Mouse (Mus musculus): Measurements from ENCODE around the gene Glt1d1. TPM values are rescaled to one million over a fixed set of nuclear protein-coding genes. Genes with fewer than 3 reads are reported as not detected.

Glt1d1 gene
- polyA plus RNA-seq, 1 experiment from 2014 or later = 0.07 TPM

DNA sequence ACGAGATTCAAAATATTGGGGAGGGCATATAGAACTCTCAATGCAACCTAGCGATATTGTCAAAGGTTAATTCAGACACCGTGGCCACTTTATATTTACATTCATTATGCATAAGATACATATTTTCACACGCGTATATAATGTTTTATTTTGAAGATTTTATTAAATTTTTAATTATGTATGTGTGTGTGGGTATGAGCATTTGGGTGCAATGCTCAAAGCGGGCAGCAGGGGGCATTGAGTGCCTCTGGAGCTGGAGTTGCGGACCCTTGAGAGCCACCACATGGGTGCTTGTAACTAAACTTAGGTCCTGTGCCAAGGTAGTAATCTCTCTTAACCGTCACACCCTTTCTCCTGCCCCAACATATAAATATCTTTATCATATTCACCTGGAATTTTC, 41.9 kb downstream of the Glt1d1 start:
- H3K9ac ChIP-seq (ENCODE audit: low read depth, low read length) = no peak overlapping the region
- no peak for ATAC-seq (ENCODE audit: low read depth)
- H3K27ac ChIP-seq (ENCODE audit: low read length) = no peak overlapping the region
- no peaks in the 10 kb centered on the region for H3K9me3 ChIP-seq (replicated peaks; ENCODE audit: control insufficient read depth, low read length)
- H3K36me3 ChIP-seq (ENCODE audit: control insufficient read depth, insufficient read depth) = no peaks in the 10 kb centered on the region
- H3K27me3 ChIP-seq (ENCODE audit: control insufficient read depth, insufficient read depth, low read depth, low read length) = no peaks in the 10 kb centered on the region
- 71% methylated on average over 8 of the region's 8 CpGs for WGBS (ENCODE audit: insufficient replicate concordance)
- no peaks in the 10 kb centered on the region for H3K4me1 ChIP-seq (ENCODE audit: control insufficient read depth, low read depth, low read length)
- no peak overlapping the region for H3K4me2 ChIP-seq (ENCODE audit: low read depth, low read length)
- no peak overlapping the region for H3K4me3 ChIP-seq (ENCODE audit: low read depth, low read length)

DNA sequence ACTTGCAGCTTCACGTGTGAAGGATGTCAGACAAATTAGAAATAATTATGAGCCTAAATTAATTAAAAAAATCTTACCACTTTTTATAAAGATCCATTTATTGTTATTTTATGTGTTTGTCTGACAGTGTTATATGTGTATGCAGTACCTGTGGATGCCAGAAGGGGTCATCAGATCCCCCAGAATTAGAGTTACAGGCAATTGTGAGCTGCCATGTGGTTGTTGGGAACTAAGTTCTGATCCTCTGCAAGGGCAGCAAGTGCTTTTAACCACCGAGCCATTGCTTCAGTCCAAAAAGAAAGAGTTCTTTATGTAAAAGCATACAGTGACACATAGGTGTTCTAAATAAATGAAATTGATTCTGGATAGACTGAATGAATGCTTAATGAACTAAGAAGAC, 45.5 kb downstream of the Glt1d1 start:
- ATAC-seq (ENCODE audit: low read depth) = no peak
- no peak overlapping the region for H3K27ac ChIP-seq (ENCODE audit: low read length)
- H3K9me3 ChIP-seq (replicated peaks; ENCODE audit: control insufficient read depth, low read length) = no peaks in the 10 kb centered on the region

DNA sequence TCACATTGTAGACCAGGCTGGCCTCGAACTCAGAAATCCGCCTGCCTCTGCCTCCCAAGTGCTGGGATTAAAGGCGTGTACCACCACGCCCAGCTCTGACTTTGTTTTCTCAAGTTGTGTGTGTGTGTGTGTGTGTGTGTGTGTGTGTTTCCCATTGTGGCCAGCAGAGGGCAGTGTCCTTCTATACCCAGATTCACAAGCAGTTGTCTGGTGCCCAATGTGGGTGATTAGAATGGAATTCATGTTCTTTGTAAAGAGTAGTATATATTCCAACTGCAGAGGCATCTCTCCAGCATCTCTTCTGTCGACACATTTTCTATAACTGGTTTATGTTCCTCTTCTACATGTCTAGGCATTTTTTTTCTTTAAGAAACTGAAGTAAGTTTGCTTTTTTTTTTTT, 46.4 kb downstream of the Glt1d1 start:
- Histone ChIP-seq H3K4me2 (ENCODE audit: low read depth, low read length) (no peak overlapping the region), H3K9me3 (replicated peaks; ENCODE audit: control insufficient read depth, low read length) (no peaks in the 10 kb centered on the region; the same call in 1 of the 2 replicates), H3K36me3 (ENCODE audit: control insufficient read depth, insufficient read depth) (no peaks in the 10 kb centered on the region), H3K4me1 (ENCODE audit: control insufficient read depth, low read depth, low read length) (no peaks in the 10 kb centered on the region), H3K27ac (ENCODE audit: low read length) (no peak overlapping the region), H3K9ac (ENCODE audit: low read depth, low read length) (no peak overlapping the region), H3K4me3 (ENCODE audit: low read depth, low read length) (no peak overlapping the region), H3K27me3 (ENCODE audit: control insufficient read depth, insufficient read depth, low read depth, low read length) (no peaks in the 10 kb centered on the region)
- WGBS (ENCODE audit: insufficient replicate concordance) = 73% methylated on average over 5 of the region's 5 CpGs
- no peak for ATAC-seq (ENCODE audit: low read depth)

More for the DNA sequence above, 45.5 kb downstream of the Glt1d1 start:
- H3K36me3 ChIP-seq (ENCODE audit: control insufficient read depth, insufficient read depth) = no peaks in the 10 kb centered on the region
- H3K4me1 ChIP-seq (ENCODE audit: control insufficient read depth, low read depth, low read length) = no peaks in the 10 kb centered on the region
- no peak overlapping the region for H3K4me2 ChIP-seq (ENCODE audit: low read depth, low read length)
- H3K4me3 ChIP-seq (ENCODE audit: low read depth, low read length) = no peak overlapping the region
- 58% methylated on average over 2 of the region's 2 CpGs for WGBS (ENCODE audit: insufficient replicate concordance)
- no peaks in the 10 kb centered on the region for H3K27me3 ChIP-seq (ENCODE audit: control insufficient read depth, insufficient read depth, low read depth, low read length)
- no peak overlapping the region for H3K9ac ChIP-seq (ENCODE audit: low read depth, low read length)

DNA sequence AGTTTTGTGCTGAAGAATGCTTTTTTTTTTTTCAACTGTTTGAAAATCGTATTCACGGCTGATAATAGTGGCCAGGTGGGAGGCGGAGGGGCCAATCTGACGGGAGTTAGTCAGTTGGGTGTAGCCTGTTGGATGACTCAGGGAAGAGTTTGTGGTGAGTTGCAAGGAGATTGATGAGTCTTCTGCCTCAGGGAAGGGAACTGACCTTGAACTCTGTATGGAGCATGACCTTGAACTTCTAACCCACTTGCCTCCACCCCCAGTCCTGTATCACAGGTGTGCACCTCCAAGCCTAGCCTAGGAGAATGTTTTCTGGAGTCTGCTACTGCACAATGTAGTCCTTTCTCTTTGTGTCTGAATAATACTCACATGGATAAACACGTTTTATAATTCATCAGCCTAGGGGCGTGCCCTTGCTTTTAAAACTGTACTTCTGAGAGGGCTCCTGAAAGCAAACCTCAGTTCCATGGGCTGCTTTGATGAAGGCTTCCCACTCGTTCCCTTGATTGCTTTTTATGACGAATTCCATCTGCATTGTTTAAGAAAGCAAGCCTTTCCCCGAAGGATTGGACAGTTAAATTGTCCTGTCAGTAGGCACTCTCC, 56.6 kb downstream of the Glt1d1 start:
- no peaks in the 10 kb centered on the region for H3K36me3 ChIP-seq (ENCODE audit: control insufficient read depth, insufficient read depth)

DNA sequence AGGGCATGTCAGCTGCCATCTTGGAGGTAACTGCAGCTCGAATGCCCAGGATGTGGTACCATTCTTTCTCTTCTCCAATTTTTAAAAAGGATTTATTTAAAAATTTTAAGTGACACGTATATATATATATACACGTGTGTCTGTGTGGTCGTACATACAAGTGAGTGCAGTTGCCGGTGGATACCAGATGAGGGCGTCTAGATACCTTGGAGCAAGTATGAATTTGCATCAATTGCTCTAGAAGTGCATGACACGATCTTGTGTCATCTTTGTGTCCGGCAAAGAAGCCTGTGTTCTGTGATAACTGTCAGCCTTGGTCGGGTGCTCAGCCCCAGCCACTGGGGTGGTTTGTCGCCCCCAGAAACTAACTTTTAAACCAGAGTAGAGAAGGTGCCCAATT, 59.0 kb downstream of the Glt1d1 start:
- H3K36me3 ChIP-seq (ENCODE audit: control insufficient read depth, insufficient read depth) = no peaks in the 10 kb centered on the region
- H3K4me3 ChIP-seq (ENCODE audit: low read depth, low read length) = no peak overlapping the region
- WGBS (ENCODE audit: insufficient replicate concordance) = 71% methylated on average over 10 of the region's 10 CpGs
- no peak overlapping the region for H3K27ac ChIP-seq (ENCODE audit: low read length)
- peaks cover 4% of the 10 kb centered on the region; the same call in 1 of the 2 replicates for H3K9me3 ChIP-seq (replicated peaks; ENCODE audit: control insufficient read depth, low read length)
- H3K4me2 ChIP-seq (ENCODE audit: low read depth, low read length) = no peak overlapping the region
- ATAC-seq (ENCODE audit: low read depth) = no peak
- no peaks in the 10 kb centered on the region for H3K4me1 ChIP-seq (ENCODE audit: control insufficient read depth, low read depth, low read length)
- H3K27me3 ChIP-seq (ENCODE audit: control insufficient read depth, insufficient read depth, low read depth, low read length) = no peaks in the 10 kb centered on the region
- no peak overlapping the region for H3K9ac ChIP-seq (ENCODE audit: low read depth, low read length)

More for the DNA sequence above, 56.6 kb downstream of the Glt1d1 start:
- Histone ChIP-seq H3K9me3 (replicated peaks; ENCODE audit: control insufficient read depth, low read length) (peaks cover 4% of the 10 kb centered on the region; the same call in 1 of the 2 replicates), H3K4me1 (ENCODE audit: control insufficient read depth, low read depth, low read length) (no peaks in the 10 kb centered on the region), H3K27ac (ENCODE audit: low read length) (no peak overlapping the region), H3K4me2 (ENCODE audit: low read depth, low read length) (no peak overlapping the region), H3K27me3 (ENCODE audit: control insufficient read depth, insufficient read depth, low read depth, low read length) (no peaks in the 10 kb centered on the region), H3K4me3 (ENCODE audit: low read depth, low read length) (no peak overlapping the region), H3K9ac (ENCODE audit: low read depth, low read length) (no peak overlapping the region)
- no peak for ATAC-seq (ENCODE audit: low read depth)
- 63% methylated on average over 9 of the region's 9 CpGs for WGBS (ENCODE audit: insufficient replicate concordance)

DNA sequence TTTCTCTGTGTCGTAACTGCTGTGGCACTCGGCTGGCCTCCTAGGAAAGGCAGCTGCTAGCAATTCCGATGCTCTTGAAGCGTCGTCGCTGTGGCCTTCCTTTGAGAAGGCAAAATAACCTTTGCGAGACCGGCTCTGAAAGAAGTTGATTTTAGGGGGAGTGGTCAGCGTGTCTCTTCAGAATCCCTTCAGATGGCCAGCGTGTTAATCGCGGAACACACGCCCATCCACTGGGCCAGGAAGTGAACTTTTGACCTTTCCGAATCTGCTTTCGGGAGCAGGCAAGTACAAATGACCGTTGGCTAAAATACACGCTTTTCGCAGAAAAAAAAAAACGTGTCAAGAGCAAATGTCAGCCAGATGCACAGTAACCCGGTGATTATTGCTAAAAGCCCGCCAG, 59.5 kb downstream of the Glt1d1 start:
- peaks cover 4% of the 10 kb centered on the region; the same call in 1 of the 2 replicates for H3K9me3 ChIP-seq (replicated peaks; ENCODE audit: control insufficient read depth, low read length)
- H3K36me3 ChIP-seq (ENCODE audit: control insufficient read depth, insufficient read depth) = no peaks in the 10 kb centered on the region
- ATAC-seq (ENCODE audit: low read depth) = no peak
- H3K27me3 ChIP-seq (ENCODE audit: control insufficient read depth, insufficient read depth, low read depth, low read length) = no peaks in the 10 kb centered on the region
- no peak overlapping the region for H3K4me2 ChIP-seq (ENCODE audit: low read depth, low read length)
- no peaks in the 10 kb centered on the region for H3K4me1 ChIP-seq (ENCODE audit: control insufficient read depth, low read depth, low read length)
- no peak overlapping the region for H3K9ac ChIP-seq (ENCODE audit: low read depth, low read length)
- WGBS (ENCODE audit: insufficient replicate concordance) = 73% methylated on average over 21 of the region's 21 CpGs
- H3K4me3 ChIP-seq (ENCODE audit: low read depth, low read length) = no peak overlapping the region
- no peak overlapping the region for H3K27ac ChIP-seq (ENCODE audit: low read length)

DNA sequence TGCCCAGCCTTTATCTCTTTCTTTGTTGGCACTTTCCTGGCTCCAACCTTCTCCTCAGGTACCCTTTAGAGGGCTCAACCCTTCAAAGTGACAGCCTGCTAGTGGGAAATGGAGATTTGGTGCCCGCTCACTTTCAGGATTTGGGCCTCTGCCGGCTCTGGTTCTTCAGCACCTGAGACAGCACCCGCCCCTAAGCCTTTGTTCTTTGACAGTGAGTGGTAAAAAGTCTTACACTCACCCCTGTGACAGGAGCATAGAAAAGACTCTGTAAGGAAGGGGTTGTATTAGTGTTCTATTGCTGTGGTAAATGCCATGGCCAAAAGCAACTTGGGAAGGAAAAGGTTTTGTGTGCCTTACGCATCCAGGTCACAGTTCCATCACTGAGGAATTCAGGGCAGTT, 63.8 kb downstream of the Glt1d1 start:
- no peak overlapping the region for H3K27ac ChIP-seq (ENCODE audit: low read length)
- 51% methylated on average over 4 of the region's 4 CpGs for WGBS (ENCODE audit: insufficient replicate concordance)
- H3K4me1 ChIP-seq (ENCODE audit: control insufficient read depth, low read depth, low read length) = no peaks in the 10 kb centered on the region
- no peaks in the 10 kb centered on the region for H3K27me3 ChIP-seq (ENCODE audit: control insufficient read depth, insufficient read depth, low read depth, low read length)
- H3K36me3 ChIP-seq (ENCODE audit: control insufficient read depth, insufficient read depth) = no peaks in the 10 kb centered on the region
- no peak for ATAC-seq (ENCODE audit: low read depth)
- H3K9ac ChIP-seq (ENCODE audit: low read depth, low read length) = no peak overlapping the region
- no peak overlapping the region for H3K4me3 ChIP-seq (ENCODE audit: low read depth, low read length)
- no peak overlapping the region for H3K4me2 ChIP-seq (ENCODE audit: low read depth, low read length)
- peaks cover 4% of the 10 kb centered on the region; the same call in 1 of the 2 replicates for H3K9me3 ChIP-seq (replicated peaks; ENCODE audit: control insufficient read depth, low read length)

DNA sequence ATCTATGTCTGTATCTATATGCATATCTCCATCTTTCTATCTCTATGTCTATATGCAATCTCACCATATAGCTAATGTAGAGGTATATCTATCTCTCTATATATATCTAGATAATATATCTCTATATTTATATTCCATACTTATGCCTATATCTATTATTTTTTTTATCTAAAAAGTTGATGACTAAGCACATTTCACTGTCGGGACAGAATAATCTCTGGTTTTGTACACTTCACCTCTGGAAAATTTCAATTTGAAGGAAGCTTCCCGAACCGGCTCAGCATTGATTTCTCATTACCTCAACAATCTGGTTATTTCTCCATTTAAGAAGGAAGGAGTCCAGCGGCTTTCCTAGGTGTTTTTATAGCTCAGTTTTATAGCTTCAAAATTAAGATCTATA, 64.5 kb downstream of the Glt1d1 start:
- WGBS (ENCODE audit: insufficient replicate concordance) = 65% methylated on average over 4 of the region's 4 CpGs
- H3K27ac ChIP-seq (ENCODE audit: low read length) = no peak overlapping the region
- no peak overlapping the region for H3K9ac ChIP-seq (ENCODE audit: low read depth, low read length)
- peaks cover 2% of the 10 kb centered on the region; the same call in 1 of the 2 replicates for H3K9me3 ChIP-seq (replicated peaks; ENCODE audit: control insufficient read depth, low read length)
- H3K4me1 ChIP-seq (ENCODE audit: control insufficient read depth, low read depth, low read length) = no peaks in the 10 kb centered on the region
- H3K27me3 ChIP-seq (ENCODE audit: control insufficient read depth, insufficient read depth, low read depth, low read length) = no peaks in the 10 kb centered on the region
- ATAC-seq (ENCODE audit: low read depth) = no peak
- H3K36me3 ChIP-seq (ENCODE audit: control insufficient read depth, insufficient read depth) = no peaks in the 10 kb centered on the region
- H3K4me2 ChIP-seq (ENCODE audit: low read depth, low read length) = no peak overlapping the region
- no peak overlapping the region for H3K4me3 ChIP-seq (ENCODE audit: low read depth, low read length)

DNA sequence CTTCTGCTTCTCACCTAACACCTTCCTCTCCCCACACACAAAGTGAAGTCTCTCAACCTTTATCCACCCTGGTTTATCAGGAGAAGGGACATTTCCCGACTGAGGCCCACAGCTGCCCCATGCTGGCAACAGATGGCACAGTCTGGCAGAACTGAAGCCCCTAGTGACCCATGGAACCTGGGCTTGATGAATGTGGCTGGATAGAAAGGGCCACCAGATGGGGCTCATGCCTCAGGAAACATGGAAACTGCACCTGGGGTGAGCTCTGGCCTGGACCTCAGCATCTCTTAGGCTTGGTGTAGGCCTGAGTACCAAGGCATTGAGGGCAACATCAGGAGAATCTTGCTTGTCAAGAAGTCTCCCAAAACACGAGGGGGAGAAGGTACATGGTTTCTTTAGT, 66.5 kb downstream of the Glt1d1 start:
- Histone ChIP-seq H3K9ac (ENCODE audit: low read depth, low read length) (no peak overlapping the region), H3K4me3 (ENCODE audit: low read depth, low read length) (no peak overlapping the region), H3K4me2 (ENCODE audit: low read depth, low read length) (no peak overlapping the region), H3K27ac (ENCODE audit: low read length) (no peak overlapping the region), H3K36me3 (ENCODE audit: control insufficient read depth, insufficient read depth) (no peaks in the 10 kb centered on the region), H3K9me3 (replicated peaks; ENCODE audit: control insufficient read depth, low read length) (no peaks in the 10 kb centered on the region), H3K27me3 (ENCODE audit: control insufficient read depth, insufficient read depth, low read depth, low read length) (no peaks in the 10 kb centered on the region), H3K4me1 (ENCODE audit: control insufficient read depth, low read depth, low read length) (no peaks in the 10 kb centered on the region)
- 31% methylated on average over 2 of the region's 2 CpGs for WGBS (ENCODE audit: insufficient replicate concordance)
- ATAC-seq (ENCODE audit: low read depth) = no peak
